Mouse (Mus musculus) WW6 (cell line): ENCODE measurements around the gene Erg.

Experiments
- DNase-seq: peaks from one replicate; pipeline ENCODE4 v3.0.0-alpha.2; 2013; ENCODE audit warnings: low read depth, low spot score

Gene Erg

DNA sequence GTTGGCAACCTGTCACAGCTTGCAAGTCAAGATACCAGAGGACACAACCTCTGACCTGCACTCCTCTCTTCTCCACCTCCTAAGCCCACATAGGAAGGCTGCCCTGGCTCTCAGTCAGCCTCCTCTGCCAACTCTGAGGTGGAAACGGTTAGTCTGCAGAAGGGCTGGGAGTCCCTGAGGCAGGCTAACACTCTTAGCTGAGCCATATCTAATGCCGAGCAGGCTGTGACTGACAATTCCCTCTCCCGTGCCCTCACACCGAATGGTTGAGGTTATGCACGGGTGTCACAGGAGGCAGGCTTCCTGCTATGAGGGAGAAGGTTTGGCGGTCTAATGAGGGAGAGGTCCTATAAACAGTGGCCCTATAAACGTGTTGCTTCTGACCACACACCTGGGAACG is 232.6 kb downstream of the Erg start:
- no peak for DNase-seq

DNA sequence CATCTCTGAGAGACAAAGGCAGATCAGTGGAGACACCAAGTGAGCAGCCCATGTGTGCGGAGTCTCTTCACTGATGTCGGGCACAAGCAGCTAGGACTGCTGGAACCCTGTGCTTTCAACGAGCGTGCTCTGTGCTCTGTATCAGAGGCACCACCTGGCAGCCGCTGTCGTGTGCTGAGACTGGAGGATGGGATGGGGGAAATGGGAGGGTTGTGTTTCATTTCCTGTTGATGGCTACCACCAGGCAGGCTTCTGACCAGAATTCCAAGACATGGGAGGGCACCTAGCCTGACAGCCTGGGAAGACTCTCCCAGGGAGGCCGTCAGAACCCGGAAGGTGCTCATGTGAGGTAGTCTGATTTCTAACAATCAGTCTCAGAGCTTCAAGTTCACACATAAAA is 234.1 kb downstream of the Erg start:
- no peak for DNase-seq

DNA sequence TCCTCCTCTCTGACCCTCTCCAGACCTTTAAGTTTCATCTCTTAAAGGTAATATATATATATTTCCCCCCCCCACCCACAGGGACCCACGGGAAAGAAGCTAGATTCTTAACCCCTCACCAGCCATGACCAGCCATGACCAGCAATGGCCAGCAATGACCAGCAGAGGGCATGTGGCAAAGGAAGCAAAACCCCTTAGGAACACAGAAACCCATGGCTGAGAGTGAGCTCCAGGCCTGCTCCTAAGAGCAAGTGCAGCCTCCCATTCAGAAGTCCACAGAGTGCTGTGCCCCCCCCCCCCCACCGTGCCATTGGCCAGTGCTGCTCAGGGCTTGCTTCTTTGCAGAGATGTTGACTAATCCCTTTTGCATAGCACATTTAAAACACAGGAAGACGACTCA is 235.9 kb downstream of the Erg start:
- no peak for DNase-seq

DNA sequence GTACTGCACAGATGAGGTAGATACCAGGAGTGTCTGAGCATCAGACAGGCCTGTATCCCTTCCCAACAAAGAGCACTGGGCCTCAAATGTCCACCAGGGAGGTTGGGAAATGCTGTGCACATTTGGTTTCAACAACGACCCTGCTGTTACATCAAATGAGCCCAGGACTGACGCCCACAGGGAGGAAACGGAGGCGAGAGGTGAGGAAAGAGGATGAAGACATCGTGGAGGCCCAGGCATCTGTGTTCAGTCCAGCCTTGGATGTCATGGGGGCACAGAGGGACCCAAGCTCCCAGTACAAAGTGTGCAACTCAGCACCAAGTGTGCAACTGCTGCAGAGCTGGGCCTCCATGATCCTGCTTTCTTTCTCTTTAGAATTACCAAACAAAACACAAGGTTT is 236.6 kb downstream of the Erg start:
- DNase-seq: no peak

DNA sequence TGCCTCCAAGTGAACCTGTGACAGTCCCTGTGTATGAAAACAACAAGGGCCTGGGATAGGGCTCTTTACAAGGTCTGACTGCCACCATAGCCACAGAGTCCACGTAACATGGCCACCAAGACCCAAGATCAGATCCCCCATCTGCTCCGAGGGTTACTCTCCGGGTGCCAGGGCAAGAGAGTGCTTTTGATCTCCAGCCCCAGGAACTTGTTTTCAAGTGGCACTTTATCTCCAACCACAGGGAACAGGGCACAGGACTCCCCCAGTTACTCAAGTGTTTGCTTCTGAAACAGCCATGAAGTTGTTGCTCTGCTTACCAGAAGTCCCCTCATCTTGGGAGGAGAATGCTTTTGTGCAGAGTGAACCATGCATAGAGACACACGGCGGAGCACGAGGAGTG is 237.0 kb downstream of the Erg start:
- DNase-seq: no peak

DNA sequence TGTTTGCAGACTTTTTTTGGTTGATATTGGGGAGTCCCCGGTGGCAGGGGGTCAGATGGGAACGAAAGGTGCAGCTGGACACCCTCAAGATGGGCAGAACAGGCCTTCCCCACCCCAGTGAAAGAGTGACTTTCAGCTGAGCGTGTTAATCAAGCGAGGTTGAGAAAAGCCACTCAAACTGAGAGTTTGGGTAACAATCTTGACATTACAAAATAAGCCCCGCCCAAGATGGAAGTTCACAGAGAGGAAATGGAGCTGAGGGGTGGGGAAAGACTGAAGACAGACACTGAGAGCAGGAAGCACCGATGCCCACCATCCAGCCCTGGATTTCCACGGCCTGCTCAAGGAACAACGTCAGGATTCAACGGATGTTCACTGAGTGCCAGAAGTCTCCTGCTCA is 237.8 kb downstream of the Erg start:
- DNase-seq: no peak

DNA sequence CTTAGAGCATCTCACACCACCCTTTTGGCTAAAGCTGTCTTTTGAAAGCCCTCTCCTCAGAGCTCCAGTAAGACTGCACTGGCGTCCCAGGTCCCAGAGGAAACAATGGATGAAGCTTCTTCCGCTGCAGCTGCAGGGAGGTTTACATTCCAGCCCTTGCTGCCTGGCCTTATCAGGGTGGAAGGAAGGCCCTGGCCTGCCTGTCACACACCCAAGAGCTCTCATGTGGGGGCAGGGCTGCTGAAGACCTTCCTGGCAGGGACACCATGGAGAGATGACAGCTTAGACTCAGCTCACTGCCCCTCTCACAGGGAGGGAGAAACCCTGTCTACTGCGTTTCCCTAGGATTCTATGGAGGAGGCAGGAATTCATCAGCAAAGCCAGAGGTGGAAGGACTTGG is 239.2 kb downstream of the Erg start:
- no peak for DNase-seq

DNA sequence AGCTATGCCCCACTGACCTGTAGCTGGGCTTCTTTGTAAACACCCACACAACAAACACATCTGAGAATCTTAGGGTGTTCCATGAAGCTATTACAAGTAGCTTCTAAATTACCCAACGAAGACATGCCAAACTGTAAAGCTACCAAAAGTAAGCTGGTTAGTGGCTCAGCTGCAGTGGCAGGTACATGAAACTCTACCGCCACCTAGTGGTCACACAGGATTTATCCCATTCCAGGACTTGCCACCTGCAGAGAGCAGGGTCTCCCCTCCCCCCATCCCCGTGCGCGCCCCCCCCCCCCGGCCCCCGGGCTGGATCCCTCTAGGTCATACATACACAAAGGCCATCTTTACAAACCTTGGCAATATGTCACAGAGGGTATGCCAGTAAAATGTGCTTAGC is 240.5 kb downstream of the Erg start:
- no peak for DNase-seq

DNA sequence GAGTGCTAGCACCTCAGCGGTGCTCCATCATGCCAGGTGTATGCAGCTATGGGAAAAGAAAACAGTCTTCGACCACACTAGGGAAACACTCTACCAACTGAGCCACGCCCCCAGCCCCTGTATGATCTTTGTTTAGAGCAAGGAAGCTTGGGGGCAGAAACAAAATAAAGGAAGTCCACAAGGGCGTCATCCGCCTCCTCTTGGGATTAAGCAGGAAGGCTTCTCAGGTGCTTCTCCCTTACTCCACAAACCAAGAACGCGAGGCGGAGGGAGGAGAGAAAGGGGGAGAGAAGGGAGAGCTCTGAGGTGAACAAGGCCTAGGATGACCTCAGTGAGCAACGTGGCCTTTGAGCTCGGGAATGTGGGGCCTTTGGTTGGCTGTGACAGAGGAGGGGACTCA is 241.4 kb downstream of the Erg start:
- no peak for DNase-seq

DNA sequence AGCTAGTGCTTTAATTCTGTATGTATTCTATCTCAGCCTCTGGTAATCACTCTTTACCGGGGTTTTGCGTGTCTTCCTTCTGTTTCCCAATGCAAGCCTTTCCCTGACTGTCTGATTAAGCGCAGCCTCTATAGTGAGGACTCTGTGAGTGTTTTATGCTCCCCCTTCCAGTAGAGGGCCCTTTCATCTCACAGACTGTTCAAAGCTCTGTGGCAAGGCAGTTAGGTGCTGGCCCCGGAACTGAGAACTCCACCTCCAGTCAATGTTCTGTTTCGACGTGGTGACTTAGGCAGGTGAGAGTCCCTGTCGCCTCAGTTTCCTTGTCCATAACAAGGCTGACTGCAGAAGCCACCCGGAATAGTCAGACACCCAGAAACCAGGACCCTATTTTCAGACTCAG is 244.4 kb downstream of the Erg start:
- DNase-seq: no peak

DNA sequence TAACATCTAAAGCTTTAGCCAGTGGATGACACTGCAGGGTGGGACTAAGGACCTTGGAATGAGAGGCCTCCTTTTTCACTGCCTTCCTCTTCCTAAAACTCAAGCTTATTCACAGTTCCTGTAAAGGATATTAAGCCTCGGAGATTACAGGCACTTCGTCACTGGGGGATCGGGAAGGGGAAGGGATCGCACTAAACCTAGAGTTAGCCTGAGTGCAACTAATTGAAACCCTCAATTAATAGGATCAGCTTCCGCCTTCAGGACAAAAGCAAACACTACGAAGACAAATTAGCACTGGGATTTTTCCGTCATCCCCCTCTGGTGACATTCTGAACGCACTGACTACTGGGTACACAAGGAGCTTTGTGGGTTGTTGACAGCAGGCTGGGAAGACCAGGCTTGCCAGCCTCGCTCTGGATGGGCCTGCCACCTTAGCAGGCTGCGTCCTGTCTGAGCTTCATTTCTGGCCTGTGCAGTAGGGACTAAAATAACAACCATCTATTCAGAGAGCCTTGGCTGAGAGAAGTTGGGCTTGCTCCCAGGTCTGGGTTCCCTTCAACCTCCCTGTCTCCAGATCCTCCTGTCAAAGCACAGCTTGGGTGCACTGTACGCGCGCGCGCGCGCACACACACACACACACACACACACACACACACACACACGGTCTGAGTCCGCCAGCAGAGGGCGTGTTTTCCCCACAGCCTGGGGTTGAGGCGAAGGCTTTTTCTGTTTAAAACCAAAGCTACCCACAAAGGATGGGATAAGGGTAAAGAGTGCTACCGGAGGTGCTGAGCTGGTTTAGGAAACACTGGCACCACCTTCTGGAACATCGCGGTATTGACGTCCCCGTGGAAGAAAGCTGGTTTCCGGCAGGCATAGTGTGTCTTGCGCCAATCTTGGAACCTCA is 245.3 kb downstream of the Erg start:
- DNase-seq: peak; percentile 50

DNA sequence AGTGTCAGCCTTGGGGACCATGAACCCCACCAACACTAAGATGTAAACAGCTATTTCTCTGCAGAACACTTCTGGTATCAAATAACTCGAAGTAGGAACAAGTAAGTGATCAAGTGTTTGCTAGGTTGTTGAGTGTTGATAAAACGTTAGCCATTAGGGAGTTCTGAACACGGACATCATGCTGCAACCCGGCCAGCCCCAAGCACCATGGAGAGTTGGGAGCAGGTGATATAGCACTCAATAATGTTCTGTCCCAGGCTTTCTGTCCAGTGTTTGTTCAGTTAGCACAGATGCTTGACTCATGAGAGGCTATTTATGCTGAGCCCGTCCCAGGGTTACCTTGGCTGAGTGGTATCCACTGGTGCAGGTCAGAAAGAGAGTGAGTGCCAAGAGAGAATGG is 254.2 kb downstream of the Erg start:
- no peak for DNase-seq

DNA sequence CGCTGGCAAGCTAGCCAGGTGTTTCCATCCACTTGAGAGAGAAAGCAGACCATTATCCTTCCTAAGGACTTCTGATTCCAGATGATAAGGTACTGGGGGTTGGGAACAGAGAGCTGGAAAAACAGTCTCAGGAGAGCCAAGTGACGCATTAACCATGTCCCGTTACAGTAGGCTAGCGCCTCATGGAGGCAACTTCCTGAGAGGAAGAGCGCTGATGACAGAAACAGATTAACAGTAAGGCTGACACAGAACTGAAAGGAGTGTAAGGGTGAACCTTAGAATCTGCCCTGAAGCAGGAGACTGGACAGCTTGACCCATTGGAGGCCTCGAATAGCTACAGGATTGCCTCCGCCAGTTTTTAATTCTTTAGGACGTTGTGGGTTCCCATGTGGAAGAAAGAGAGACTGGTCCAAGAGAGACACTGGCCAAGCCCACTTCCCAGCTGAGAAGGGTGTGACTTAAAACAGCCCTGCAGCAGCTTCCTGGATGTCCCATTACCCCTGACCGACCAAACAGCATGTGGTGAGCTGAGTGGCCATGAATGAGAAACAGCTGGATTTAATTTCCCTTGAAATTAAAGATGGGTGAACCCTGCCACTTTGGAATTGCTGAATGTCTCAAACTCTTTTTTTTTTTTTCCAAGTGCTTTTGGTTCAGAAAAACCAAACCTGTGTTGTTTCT is 264.3 kb downstream of the Erg start:
- DNase-seq: no peak
